7 mouse cellular contexts compared by ENCODE assay signal in genomic region chr4:83526270-83526987, GRCm38 (mm10). TPM values are rescaled to one million over a fixed set of nuclear protein-coding genes. Genes with fewer than 3 reads are reported as not detected.
DNase-seq lines count a peak whose midpoint lies in the region; ATAC-seq lines count a peak whose summit lies in the region.

No protein-coding gene starts in this region.

- H3K4me1 ChIP-seq in embryonic facial prominence, embryonic 15.5 days: peaks cover 9% of the 10 kb centered on the region; the same call in 1 of the 2 replicates
- peaks cover 12% of the 10 kb centered on the region for H3K4me1 ChIP-seq in hindbrain, embryonic 16.5 days (ENCODE audit: control insufficient read depth, insufficient read depth, low read depth, low read length)
- no peaks in the 10 kb centered on the region for H3K4me1 ChIP-seq in lung, embryonic 16.5 days (replicated peaks; ENCODE audit: control insufficient read depth, insufficient read depth, low read length)

- H3K27me3 ChIP-seq in embryonic facial prominence, embryonic 15.5 days: no peaks in the 10 kb centered on the region
- H3K27me3 ChIP-seq in hindbrain, embryonic 16.5 days (replicated peaks; ENCODE audit: control insufficient read depth, insufficient read depth, low read length): no peaks in the 10 kb centered on the region
- no peaks in the 10 kb centered on the region for H3K27me3 ChIP-seq in lung, embryonic 16.5 days (ENCODE audit: control insufficient read depth, insufficient read depth, low read depth, low read length)

- peak overlapping the region; percentile 83 for H3K4me3 ChIP-seq in embryonic facial prominence, embryonic 15.5 days (replicated peaks)
- peak overlapping the region; percentile 84 for H3K4me3 ChIP-seq in hindbrain, embryonic 16.5 days (ENCODE audit: low read length)
- H3K4me3 ChIP-seq in lung, embryonic 16.5 days (ENCODE audit: low read length): peak overlapping the region; percentile 79

- no peaks in the 10 kb centered on the region for H3K9me3 ChIP-seq in embryonic facial prominence, embryonic 15.5 days (replicated peaks)
- no peaks in the 10 kb centered on the region for H3K9me3 ChIP-seq in hindbrain, embryonic 16.5 days (ENCODE audit: control insufficient read depth, low read length)
- no peaks in the 10 kb centered on the region for H3K9me3 ChIP-seq in lung, embryonic 16.5 days (ENCODE audit: control insufficient read depth, low read length)

- H3K36me3 ChIP-seq in embryonic facial prominence, embryonic 15.5 days: no peaks in the 10 kb centered on the region
- no peaks in the 10 kb centered on the region for H3K36me3 ChIP-seq in hindbrain, embryonic 16.5 days (ENCODE audit: control insufficient read depth, insufficient read depth, low read length)
- no peaks in the 10 kb centered on the region for H3K36me3 ChIP-seq in lung, embryonic 16.5 days (ENCODE audit: control insufficient read depth, insufficient read depth, low read length)

- H3K4me2 ChIP-seq in embryonic facial prominence, embryonic 15.5 days (replicated peaks): peak overlapping the region; percentile 85
- peak overlapping the region; percentile 93 for H3K4me2 ChIP-seq in hindbrain, embryonic 16.5 days (ENCODE audit: low read length)
- peak overlapping the region; percentile 94 for H3K4me2 ChIP-seq in lung, embryonic 16.5 days (ENCODE audit: low read depth, low read length)

- 0 out of 2 replicates have a peak overlapping the region, but pooled peaks have one; percentile 79 for H3K27ac ChIP-seq in embryonic facial prominence, embryonic 15.5 days (replicated peaks)
- H3K27ac ChIP-seq in hindbrain, embryonic 16.5 days (ENCODE audit: low read depth, low read length): no peak overlapping the region
- 0 out of 2 replicates have a peak overlapping the region, but pooled peaks have one; percentile 27 for H3K27ac ChIP-seq in lung, embryonic 16.5 days (ENCODE audit: low read length)

- ATAC-seq in embryonic facial prominence, embryonic 15.5 days (ENCODE audit: insufficient number of reproducible peaks, low FRiP score, low TSS enrichment, low read depth): no peak
- no peak for ATAC-seq in hindbrain, embryonic 16.5 days
- no peak for ATAC-seq in lung, embryonic 16.5 days (ENCODE audit: low read depth)

- 8% methylated on average over 13 of the region's 13 CpGs for WGBS in embryonic facial prominence, embryonic 15.5 days
- WGBS in hindbrain, embryonic 16.5 days: 8% methylated on average over 13 of the region's 13 CpGs
- WGBS in lung, embryonic 16.5 days: 8% methylated on average over 13 of the region's 13 CpGs

- H3K9ac ChIP-seq in embryonic facial prominence, embryonic 15.5 days: no peak overlapping the region
- peak overlapping the region; percentile 79 for H3K9ac ChIP-seq in hindbrain, embryonic 16.5 days (ENCODE audit: low read depth, low read length)
- no peak overlapping the region for H3K9ac ChIP-seq in lung, embryonic 16.5 days (ENCODE audit: low read length)

- DNase-seq in ZHBTc4 (ENCODE audit: low read depth, low spot score): peak; percentile 32
- DNase-seq in spleen, postnatal 14 days (ENCODE audit: low spot score in 2 of 2): no peak
- DNase-seq in urinary bladder, postnatal 25 days (ENCODE audit: low spot score): no peak
- no peak for DNase-seq in thymus, postnatal 4 days

RNA-seq across cellular contexts. Expression of gene Ccdc171, which starts 1.1 kb away (rescaled TPM):
- polyA plus RNA-seq in embryonic facial prominence, embryonic 15.5 days (2015; fragmentation: Nextera tagmentation; extraction: Ambion mirVana): 4.9 and 5.4 TPM in 2 replicates
- polyA plus RNA-seq in hindbrain, embryonic 16.5 days (2015; fragmentation: Nextera tagmentation; extraction: Ambion mirVana): 3.3 and 3.7 TPM in 2 replicates
- polyA plus RNA-seq in lung, embryonic 16.5 days (2015; fragmentation: Nextera tagmentation; extraction: Ambion mirVana): 3.4 and 4.5 TPM in 2 replicates

RNA-seq across cellular contexts. Expression of gene Psip1, which starts 40.2 kb away (rescaled TPM):
- 127 and 138 TPM in 2 replicates for polyA plus RNA-seq in embryonic facial prominence, embryonic 15.5 days (2015; fragmentation: Nextera tagmentation; extraction: Ambion mirVana)
- 227 and 245 TPM in 2 replicates for polyA plus RNA-seq in hindbrain, embryonic 16.5 days (2015; fragmentation: Nextera tagmentation; extraction: Ambion mirVana)
- polyA plus RNA-seq in lung, embryonic 16.5 days (2015; fragmentation: Nextera tagmentation; extraction: Ambion mirVana): 87.5 and 97.7 TPM in 2 replicates
